Mouse (Mus musculus) activated CD4-positive, CD25-positive, alpha-beta regulatory T cell (primary cell): ENCODE results near the gene Luc7l3. TPM values are rescaled to one million over a fixed set of nuclear protein-coding genes. Genes with fewer than 3 reads are reported as not detected.

Experiments
- polyA plus RNA-seq, 2 experiments: library from polyadenylated mRNA; unstranded; fragments of 100-300 nt; shearing (Covaris generic); gene quantifications; one replicate each; pipeline ENCODE4 v1.2.1; 2017

Gene Luc7l3
- polyA plus RNA-seq = 100 to 1,000 TPM in 1 of 2 experiments, 10 to 100 TPM in 1; 87.4 to 111 TPM

GRCm38 (mm10) chr11:94321931-94322400, at the start of gene Luc7l3:
Gene Luc7l3 (minus strand): TSS chr11:94321988.

GRCm38 (mm10) chr11:94327693-94328643, 6.2 kb upstream of the Luc7l3 start, which contains the start of gene Ankrd40:
Gene Ankrd40 (plus strand): TSS chr11:94328001.

GRCm38 (mm10) chr11:94281199-94282181, 40.3 kb downstream of the Luc7l3 start, which contains the start of gene Gm21885:
Gene Gm21885 (plus strand): TSS chr11:94281873.

GRCm38 (mm10) chr11:94245955-94246788, 75.6 kb downstream of the Luc7l3 start, which contains the start of gene Wfikkn2:
Gene Wfikkn2 (minus strand): TSS chr11:94246005.

Other genes starting within 250 kb of the Luc7l3 start
- gene Tob1, start 110.5 kb downstream of the Luc7l3 start, polyA plus RNA-seq = 10 to 100 TPM; 19.5 to 50.9 TPM
- gene Wfikkn2, start 76.0 kb downstream of the Luc7l3 start, polyA plus RNA-seq = under 1 TPM; 0.19 to 0.43 TPM
- gene Gm21885, start 40.1 kb downstream of the Luc7l3 start, polyA plus RNA-seq = under 1 TPM in 1 of 2 experiments, not detected in 1; 0.65 TPM
- 10 to 100 TPM; 40.4 to 51.2 TPM for gene Ankrd40, start 6.0 kb upstream of the Luc7l3 start, polyA plus RNA-seq
- 1 to 10 TPM; 1.2 to 4.6 TPM for gene Abcc3, start 71.0 kb upstream of the Luc7l3 start, polyA plus RNA-seq
- under 1 TPM; 0.15 to 0.72 TPM for gene Cacna1g, start 152.2 kb upstream of the Luc7l3 start, polyA plus RNA-seq
- gene Spata20, start 164.2 kb upstream of the Luc7l3 start, polyA plus RNA-seq = not detected
- not detected for gene Epn3, start 178.0 kb upstream of the Luc7l3 start, polyA plus RNA-seq
- not detected for gene Mycbpap, start 199.8 kb upstream of the Luc7l3 start, polyA plus RNA-seq
- 1 to 10 TPM; 1.7 TPM for gene Rsad1, start 227.3 kb upstream of the Luc7l3 start, polyA plus RNA-seq
- under 1 TPM; 0.13 to 0.50 TPM for gene Chad, start 243.1 kb upstream of the Luc7l3 start, polyA plus RNA-seq